Mouse (Mus musculus): Measurements from ENCODE around the gene Rac2.

- TF ChIP-seq CTCF (IDR thresholded peaks at IDR 0.05; ENCODE audit: low read depth) (no peak), EP300 (optimal IDR thresholded peaks at IDR 0.05) (no peak)
Measured at GRCm38 (mm10) chr15:78544041-78544440, 28.5 kb downstream of the Rac2 start.

Data from stomach, postnatal 0 days (tissue).